Mouse (Mus musculus) CH12.LX (cell line): ENCODE results near the gene Ugt1a6b. TPM values are rescaled to one million over a fixed set of nuclear protein-coding genes. Genes with fewer than 3 reads are reported as not detected.
"Not testable (repeated sequence)": the region's sequence is repeated elsewhere in the genome, so short reads cannot be mapped to it uniquely, and the experiment has no call there.

Experiments used
- DNase-seq: peaks from one replicate; pipeline ENCODE4 v3.0.0-alpha.2; 2013; ENCODE audit errors: extremely low read depth
- H3K27ac ChIP-seq: 2 replicates; pipeline ENCODE4 v1.5.1; 2012; ENCODE audit warnings: low read depth, mild to moderate bottlenecking, control low read depth, moderate library complexity; ENCODE audit not compliant: insufficient read depth
- H3K27me3 ChIP-seq: replicated peaks from 2 replicates; pipeline ENCODE3; 2012; ENCODE audit warnings: inconsistent platforms
- H3K36me3 ChIP-seq, 2 experiments: replicated peaks in 1 of 2; 2 replicates each; pipeline versions ENCODE3 to v1.6.1; 2012; ENCODE audit warnings: inconsistent platforms in 1 of 2, low read length in 1 of 2, mild to moderate bottlenecking in 1 of 2, mixed read lengths in 1 of 2, moderate library complexity in 1 of 2; ENCODE audit not compliant: control insufficient read depth in 1 of 2, insufficient read depth in 1 of 2
- H3K4me1 ChIP-seq, 2 experiments: 2 replicates each; pipeline ENCODE4 v1.6.1; 2012; ENCODE audit warnings: inconsistent platforms in 1 of 2, moderate library complexity in 1 of 2; ENCODE audit not compliant: insufficient read depth in 2 of 2, control insufficient read depth in 1 of 2
- H3K4me2 ChIP-seq: 2 replicates; pipeline ENCODE4 v1.6.1; 2012; ENCODE audit warnings: low read depth, mild to moderate bottlenecking, control low read depth; ENCODE audit not compliant: poor library complexity, insufficient read depth, severe bottlenecking
- H3K4me3 ChIP-seq, 3 experiments: fragments of 150-350 bp in 1 of 3; sonication (generic) in 1 of 3; replicated peaks in 1 of 3; 2 replicates each; pipeline versions ENCODE3 to v1.5.1; 2011 to 2012; ENCODE audit warnings: low read depth in 2 of 3, low read length in 2 of 3, mild to moderate bottlenecking in 2 of 3, moderate library complexity in 2 of 3, control low read depth in 1 of 3, improper control_type of control experiment in 1 of 3, inconsistent platforms in 1 of 3, mixed read lengths in 1 of 3; ENCODE audit not compliant: poor library complexity in 1 of 3
- H3K79me2 ChIP-seq: replicated peaks from 2 replicates; pipeline ENCODE4 v1.6.1; 2012; ENCODE audit warnings: mild to moderate bottlenecking, moderate library complexity; ENCODE audit not compliant: control insufficient read depth, poor library complexity, insufficient read depth, severe bottlenecking; ENCODE audit errors: extremely low read depth
- H3K9ac ChIP-seq: 2 replicates; pipeline ENCODE4 v1.6.1; 2012; ENCODE audit warnings: low read depth, mild to moderate bottlenecking, control low read depth, moderate library complexity; ENCODE audit not compliant: insufficient read depth
- H3K9me3 ChIP-seq: replicated peaks from 2 replicates; pipeline ENCODE3; 2012; ENCODE audit warnings: low read length, inconsistent platforms, mixed read lengths
- BHLHE40 ChIP-seq: IDR thresholded peaks from 2 replicates; pipeline ENCODE4 v1.6.1; 2011; ENCODE audit warnings: mild to moderate bottlenecking, low read depth, low read length, improper control_type of control experiment
- CTCF ChIP-seq, 2 experiments: IDR thresholded peaks in 1 of 2; conservative IDR thresholded peaks in 1 of 2; 2 replicates each; pipeline ENCODE4 v1.5.1; 2011 to 2012; ENCODE audit warnings: low read depth in 2 of 2, low read length in 2 of 2, improper control_type of control experiment in 1 of 2, inconsistent platforms in 1 of 2, mild to moderate bottlenecking in 1 of 2, moderate library complexity in 1 of 2
- E2F4 ChIP-seq: IDR thresholded peaks from 2 replicates; pipeline ENCODE4 v1.6.1; 2011; ENCODE audit warnings: low read depth, low read length, improper control_type of control experiment; ENCODE audit not compliant: insufficient replicate concordance
- ELF1 ChIP-seq: IDR thresholded peaks from 2 replicates; pipeline ENCODE4 v1.6.1; 2014; ENCODE audit warnings: low read depth, mild to moderate bottlenecking, inconsistent platforms, low read length, improper control_type of control experiment
- ETS1 ChIP-seq: conservative IDR thresholded peaks from 2 replicates; pipeline ENCODE4 v1.6.1; 2012; ENCODE audit warnings: low read depth, mild to moderate bottlenecking, inconsistent platforms, low read length, improper control_type of control experiment, moderate library complexity
- IRF4 ChIP-seq: IDR thresholded peaks from 2 replicates; pipeline ENCODE4 v1.6.1; 2014; ENCODE audit warnings: low read depth, mild to moderate bottlenecking, inconsistent platforms, low read length, improper control_type of control experiment
- KAT2A ChIP-seq: IDR thresholded peaks from 2 replicates; pipeline ENCODE4 v1.6.1; 2012; ENCODE audit warnings: low read length, improper control_type of control experiment, inconsistent platforms; ENCODE audit not compliant: insufficient replicate concordance
- MAFK ChIP-seq: IDR thresholded peaks from 2 replicates; pipeline ENCODE4 v1.6.1; 2011; ENCODE audit warnings: low read length, improper control_type of control experiment; ENCODE audit not compliant: insufficient replicate concordance
- MAX ChIP-seq: IDR thresholded peaks from 2 replicates; pipeline ENCODE4 v1.6.1; 2011; ENCODE audit warnings: low read length, improper control_type of control experiment
- MYC ChIP-seq: IDR thresholded peaks from 2 replicates; pipeline ENCODE4 v1.6.1; 2011; ENCODE audit warnings: low read depth, mild to moderate bottlenecking, improper control_type of control experiment, low read length
- POLR2A ChIP-seq: IDR thresholded peaks from 2 replicates; pipeline ENCODE4 v1.6.1; 2011; ENCODE audit warnings: low read depth, mild to moderate bottlenecking, improper control_type of control experiment, low read length
- POLR2AphosphoS2 ChIP-seq: IDR thresholded peaks from 2 replicates; pipeline ENCODE4 v1.6.1; 2011; ENCODE audit warnings: low read depth, low read length, improper control_type of control experiment
- SIN3A ChIP-seq: IDR thresholded peaks from 2 replicates; pipeline ENCODE4 v1.6.1; 2012; ENCODE audit warnings: low read length, improper control_type of control experiment, inconsistent platforms
- SMC3 ChIP-seq: IDR thresholded peaks from 2 replicates; pipeline ENCODE4 v1.6.1; 2011; ENCODE audit warnings: low read depth, low read length, improper control_type of control experiment
- TBP ChIP-seq: conservative IDR thresholded peaks from 2 replicates; pipeline ENCODE4 v1.6.1; 2011; ENCODE audit warnings: low read depth, low read length, improper control_type of control experiment
- ZKSCAN1 ChIP-seq: IDR thresholded peaks from 2 replicates; pipeline ENCODE4 v1.6.1; 2012; ENCODE audit warnings: low read depth, inconsistent platforms, low read length, improper control_type of control experiment, borderline replicate concordance
- dilution Hi-C: fragments of 300-500 bp; cut with MboI; formaldehyde crosslinking; loops from 2 replicates; pipeline ENCODE4 v1.14.3; 2020; ENCODE audit warnings: low sequenced_read_pairs; ENCODE audit not compliant: extremely low pct_unique_long_range_greater_than_20kb, extremely low pct_ligation_motif_present
- in situ Hi-C: fragments of 300-500 bp; cut with MboI; formaldehyde crosslinking; loops from 3 replicates; pipeline ENCODE4 v1.14.3; 2019; ENCODE audit warnings: low sequenced_read_pairs, low pct_ligation_motif_present, low pct_unique_long_range_greater_than_20kb, mixed read lengths
- polyA plus RNA-seq: library from polyadenylated mRNA; unstranded; fragments of >175 nt; gene quantifications from 2 replicates; pipeline ENCODE4 v1.2.1, GENCODE M21; 2012; ENCODE audit warnings: low read depth; ENCODE audit not compliant: insufficient read length
- total RNA-seq, 2 experiments: library from RNA; depleted of rRNA; stranded (reverse); fragments of 300-350 nt in 1 of 2; fragments of >200 nt in 1 of 2; gene quantifications; 2 replicates each; pipeline ENCODE4 v1.2.3; 2012 to 2014

The Ugt1a6b gene
- total and polyA plus RNA-seq, 3 experiments: 0.13 to 0.26 TPM; not detected in 1

GRCm38 (mm10) chr1:88094270-88094676 lies 8.8 kb upstream of the Ugt1a6b start:
- H3K9me3 ChIP-seq, H3K27ac ChIP-seq, H3K27me3 ChIP-seq, H3K9ac ChIP-seq, H3K79me2 ChIP-seq, dilution Hi-C loops, in situ Hi-C loops, H3K36me3 ChIP-seq: not testable (repeated sequence)
- H3K4me3 ChIP-seq: peak overlapping the region in 1 of 3 experiments; percentile 58
- DNase-seq: peak; percentile 49
- peaks cover 0 to 25% of the 10 kb centered on the region in 2 experiments; a peak in 2 of 4 replicates for H3K4me1 ChIP-seq
- TF ChIP-seq CTCF (conservative IDR thresholded peaks at IDR 0.05 in 1 of 2, IDR thresholded peaks at IDR 0.05 in 1 of 2; ENCODE audit: low read depth in 2 of 2, low read length in 2 of 2) (peak in 1 of 2 experiments; percentile 38; a peak in 2 of 4 replicates), TBP (peak; percentile 57; the same call in 1 of the 2 replicates), POLR2A (peak; percentile 42; the same call in 1 of the 2 replicates), ZKSCAN1 (peak; percentile 75), SMC3 (peak; percentile 16; the same call in 1 of the 2 replicates)
- H3K4me2 ChIP-seq: peak overlapping the region; percentile 64

- no peak for TF ChIP-seq MAFK
- TF ChIP-seq BHLHE40: no peak
- no peak for TF ChIP-seq POLR2A
- 0 out of 2 replicates have a peak, but pooled peaks have one; percentile 32 for TF ChIP-seq MYC
- 0 out of 2 replicates have a peak, but pooled peaks have one; percentile 26 for TF ChIP-seq SIN3A
- TF ChIP-seq MAX: 0 out of 2 replicates have a peak, but pooled peaks have one; percentile 18
- TF ChIP-seq E2F4: no peak
- no peak for TF ChIP-seq IRF4
- no peak for TF ChIP-seq KAT2A
- TF ChIP-seq POLR2AphosphoS2: no peak
- TF ChIP-seq ETS1: 0 out of 2 replicates have a peak, but pooled peaks have one; percentile 18
- TF ChIP-seq ELF1: 0 out of 2 replicates have a peak, but pooled peaks have one; percentile 8
- TF ChIP-seq CTCF (conservative IDR thresholded peaks at IDR 0.05 in 1 of 2, IDR thresholded peaks at IDR 0.05 in 1 of 2; ENCODE audit: low read depth in 2 of 2, low read length in 2 of 2): no peak
- Histone ChIP-seq H3K27ac (peak within 1 kb of the TSS; percentile 55), H3K36me3 (no peaks in the 10 kb centered on the region), H3K9me3 (no peaks in the 10 kb centered on the region), H3K4me3 (peak within 1 kb of the TSS; percentile 5 to 58 (median 20)), H3K27me3 (no peaks in the 10 kb centered on the region), H3K4me2 (peak within 1 kb of the TSS; percentile 64), H3K9ac (no peak within 1 kb of the TSS; the same call in 1 of the 2 replicates), H3K79me2 (no peaks in the 10 kb centered on the region), H3K4me1 (peaks cover 0 to 25% of the 10 kb centered on the region in 2 experiments; a peak in 2 of 4 replicates)
- dilution Hi-C loops: no loop called here
- in situ Hi-C loops: no loop called here
- peak; percentile 68 for DNase-seq
Observed at GRCm38 (mm10) chr1:88094941-88095492, 8.0 kb upstream of the Ugt1a6b start, which contains the start of gene Ugt1a7c. Gene Ugt1a7c, plus strand, starts transcription at chr1:88095062.

- H3K4me1 ChIP-seq: peaks cover 0 to 23% of the 10 kb centered on the region in 2 experiments; a peak in 2 of 4 replicates
- dilution Hi-C loops, in situ Hi-C loops: not testable (repeated sequence)
Observed at GRCm38 (mm10) chr1:88098546-88098945, 4.5 kb upstream of the Ugt1a6b start.

GRCm38 (mm10) chr1:88099691-88100090 lies 3.4 kb upstream of the Ugt1a6b start:
- in situ Hi-C loops, H3K4me2 ChIP-seq, H3K27me3 ChIP-seq, H3K36me3 ChIP-seq, DNase-seq, dilution Hi-C loops, H3K4me3 ChIP-seq, H3K9ac ChIP-seq, H3K27ac ChIP-seq, H3K79me2 ChIP-seq, H3K9me3 ChIP-seq: not testable (repeated sequence)
- H3K4me1 ChIP-seq: peaks cover 0 to 29% of the 10 kb centered on the region in 2 experiments; a peak in 2 of 4 replicates

More at GRCm38 (mm10) chr1:88098546-88098945, 4.5 kb upstream of the Ugt1a6b start:
- not testable (repeated sequence) for H3K4me2 ChIP-seq, H3K4me3 ChIP-seq, H3K9ac ChIP-seq, H3K27ac ChIP-seq, DNase-seq, H3K79me2 ChIP-seq, H3K36me3 ChIP-seq, H3K27me3 ChIP-seq, H3K9me3 ChIP-seq
